Mouse (Mus musculus): ENCODE data around the gene Scp2.

DNA sequence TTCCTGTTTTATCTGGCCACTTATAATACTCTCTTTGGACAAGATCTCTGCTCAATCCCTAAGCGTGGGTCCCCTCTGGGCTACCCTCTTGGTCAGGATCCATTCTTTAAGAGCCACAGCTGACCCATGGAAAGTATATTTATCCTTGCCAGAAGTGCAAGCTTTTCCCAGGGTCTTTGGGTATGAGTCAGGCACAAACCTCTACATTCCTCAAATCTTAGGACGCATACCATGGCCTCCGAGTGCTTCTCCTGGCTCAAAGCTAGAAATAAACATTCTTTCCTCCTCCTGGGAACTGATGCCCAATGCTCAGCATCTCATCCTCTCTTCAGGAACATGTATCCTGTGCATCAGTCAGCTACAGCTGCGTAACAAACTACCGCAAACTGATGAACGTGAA is 149.8 kb downstream of the Scp2 start:
- no peak for TF ChIP-seq POLR2A (IDR thresholded peaks at IDR 0.05; ENCODE audit: control insufficient read depth, low read depth, low read length)
- TF ChIP-seq CTCF (IDR thresholded peaks at IDR 0.05; ENCODE audit: control insufficient read depth, insufficient read depth, insufficient replicate concordance, low read depth, low read length): no peak
